Mouse (Mus musculus) cerebellum, adult (tissue): ENCODE measurements around the gene Usp21.

Experiments
- ATAC-seq: cut with Nextera tagmentation; 2 replicates; pipeline ENCODE4 v1.9.2; 2017; ENCODE audit warnings: mild to moderate bottlenecking, moderate library complexity, mixed read lengths; ENCODE audit not compliant: insufficient number of reproducible peaks, low FRiP score, low TSS enrichment

Gene Usp21

GRCm38 (mm10) chr1:171285096-171285892 lies 2.5 kb downstream of the Usp21 start:
- ATAC-seq = no peak

- ATAC-seq = no peak
These were observed 3.3 kb downstream of the Usp21 start for GRCm38 (mm10) chr1:171284491-171284890.

GRCm38 (mm10) chr1:171283188-171284160 lies 4.3 kb downstream of the Usp21 start:
- ATAC-seq = no peak

- no peak for ATAC-seq
These were observed 5.5 kb downstream of the Usp21 start for GRCm38 (mm10) chr1:171282086-171282805.

GRCm38 (mm10) chr1:171281528-171281923 lies 6.3 kb downstream of the Usp21 start:
- peak; percentile 28 for ATAC-seq

GRCm38 (mm10) chr1:171280916-171281527 lies 6.8 kb downstream of the Usp21 start, which contains the start of gene Ppox:
TSS of gene Ppox (minus strand) at chr1:171281186.
- ATAC-seq = peak; percentile 94

GRCm38 (mm10) chr1:171280250-171280915 lies 7.4 kb downstream of the Usp21 start:
- ATAC-seq = no peak

- no peak for ATAC-seq
These were observed 8.1 kb downstream of the Usp21 start for GRCm38 (mm10) chr1:171279721-171280120.

GRCm38 (mm10) chr1:171279012-171279705 lies 8.6 kb downstream of the Usp21 start:
- no peak for ATAC-seq

GRCm38 (mm10) chr1:171278436-171278835 lies 9.4 kb downstream of the Usp21 start:
- ATAC-seq = no peak

- ATAC-seq = no peak
These were observed 10.1 kb downstream of the Usp21 start for GRCm38 (mm10) chr1:171277736-171278135.

GRCm38 (mm10) chr1:171276110-171276748 lies 11.6 kb downstream of the Usp21 start:
- ATAC-seq = no peak

GRCm38 (mm10) chr1:171275144-171275734 lies 12.6 kb downstream of the Usp21 start:
- no peak for ATAC-seq

GRCm38 (mm10) chr1:171274171-171274570 lies 13.6 kb downstream of the Usp21 start:
- ATAC-seq = no peak

GRCm38 (mm10) chr1:171272086-171272485 lies 15.7 kb downstream of the Usp21 start:
- ATAC-seq = no peak

GRCm38 (mm10) chr1:171271622-171272021 lies 16.2 kb downstream of the Usp21 start:
- ATAC-seq = no peak

GRCm38 (mm10) chr1:171271196-171271595 lies 16.6 kb downstream of the Usp21 start:
- no peak for ATAC-seq

GRCm38 (mm10) chr1:171270573-171270900 lies 17.3 kb downstream of the Usp21 start:
- peak; percentile 53; the same call in 1 of the 2 replicates for ATAC-seq
